Mouse (Mus musculus) limb, embryonic 11.5 days (tissue): ENCODE results near the gene Cacng6. TPM values are rescaled to one million over a fixed set of nuclear protein-coding genes. Genes with fewer than 3 reads are reported as not detected.

Experiments used
- ATAC-seq: fragments of 200-750 bp; cut with Nextera tagmentation; 2 replicates; pipeline ENCODE4 v1.8.0; 2017; ENCODE audit warnings: low read depth; ENCODE audit not compliant: insufficient number of reproducible peaks, low FRiP score, low TSS enrichment
- DNase-seq: peaks from one replicate; pipeline ENCODE4 v3.0.0-alpha.2; 2015; ENCODE audit warnings: low spot score
- H3K27ac ChIP-seq: fragments of 300-500 bp; sonication (generic); replicated peaks from 2 replicates; pipeline ENCODE4 v1.5.1; 2014; ENCODE audit warnings: low read depth, mild to moderate bottlenecking, low read length
- H3K27me3 ChIP-seq: fragments of 300-500 bp; sonication (generic); 2 replicates; pipeline ENCODE4 v1.6.1; 2014; ENCODE audit warnings: mild to moderate bottlenecking, low read length, mixed read lengths; ENCODE audit not compliant: control insufficient read depth, insufficient read depth
- H3K36me3 ChIP-seq: fragments of 300-500 bp; sonication (generic); 2 replicates; pipeline ENCODE4 v1.6.1; 2014; ENCODE audit warnings: mild to moderate bottlenecking, low read length, moderate library complexity, mixed read lengths; ENCODE audit not compliant: control insufficient read depth, insufficient read depth
- H3K4me1 ChIP-seq: fragments of 300-500 bp; sonication (generic); 2 replicates; pipeline ENCODE4 v1.6.1; 2014; ENCODE audit warnings: low read length, mixed read lengths; ENCODE audit not compliant: control insufficient read depth, insufficient read depth
- H3K4me2 ChIP-seq: fragments of 300-500 bp; sonication (generic); 2 replicates; pipeline ENCODE4 v1.6.1; 2014; ENCODE audit warnings: low read depth, mild to moderate bottlenecking, moderate library complexity; ENCODE audit not compliant: severe bottlenecking
- H3K4me3 ChIP-seq: fragments of 300-500 bp; sonication (generic); 2 replicates; pipeline ENCODE4 v1.5.1; 2014; ENCODE audit warnings: low read depth, low read length
- H3K9ac ChIP-seq: fragments of 300-500 bp; sonication (generic); 2 replicates; pipeline ENCODE4 v1.6.1; 2014; ENCODE audit warnings: mild to moderate bottlenecking, low read length
- H3K9me3 ChIP-seq: fragments of 300-500 bp; sonication (generic); 2 replicates; pipeline ENCODE4 v1.6.1; 2016; ENCODE audit warnings: low read length; ENCODE audit not compliant: control insufficient read depth
- WGBS: fragments of 180-500 bp; shearing (Covaris S2); extraction: QIAGEN DNeasy Blood & Tissue Kit; methylation state at CpG from one replicate; pipeline ENCODE4 v1.1.7; 2014; 5-methylcytosine and 5-hydroxymethylcytosine counted together
- polyA plus RNA-seq: library from polyadenylated mRNA; unstranded; fragments of >200 nt; fragmentation: Nextera tagmentation; extraction: Ambion mirVana; gene quantifications from 2 replicates; pipeline ENCODE4 v1.2.1, GENCODE M21; 2014

Cacng6 gene
- polyA plus RNA-seq = 0.25 and 0.52 TPM in 2 replicates

DNA sequence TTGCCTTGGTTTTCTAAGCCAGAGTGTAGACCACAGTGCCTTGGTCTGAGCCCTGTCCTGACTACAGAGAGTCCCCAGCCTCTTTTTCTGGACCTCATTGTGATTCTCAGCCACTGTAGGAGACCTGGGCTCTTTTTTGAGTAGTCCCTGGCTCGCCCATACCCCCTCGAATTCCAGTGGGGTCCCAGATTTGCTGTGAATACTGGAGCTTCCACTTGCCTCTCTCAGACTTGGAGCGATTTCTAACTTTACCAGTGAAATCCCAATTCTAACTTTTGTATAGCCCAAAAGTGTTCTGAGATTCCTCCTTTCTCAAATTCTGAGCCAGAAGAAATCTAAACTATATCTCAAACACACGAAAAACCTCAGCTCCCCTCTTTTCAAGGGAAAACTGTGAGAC lies at the start of gene Cacng6:
Gene Cacng6, plus strand, starts transcription at position 301 of the 400 bp plus-strand sequence.
- peak within 1 kb of the TSS; percentile 25 for H3K4me3 ChIP-seq
- 41% methylated on average over 4 of the region's 4 CpGs for WGBS
- 0 out of 2 replicates have a peak, but pooled peaks have one; percentile 1 for ATAC-seq
- H3K27ac ChIP-seq = no peak within 1 kb of the TSS
- no peaks in the 10 kb centered on the region for H3K36me3 ChIP-seq
- no peak for DNase-seq
- peaks cover 36% of the 10 kb centered on the region for H3K27me3 ChIP-seq
- H3K4me1 ChIP-seq = no peaks in the 10 kb centered on the region; the same call in 1 of the 2 replicates
- H3K4me2 ChIP-seq = peak within 1 kb of the TSS; percentile 33
- no peak within 1 kb of the TSS for H3K9ac ChIP-seq
- no peaks in the 10 kb centered on the region for H3K9me3 ChIP-seq

DNA sequence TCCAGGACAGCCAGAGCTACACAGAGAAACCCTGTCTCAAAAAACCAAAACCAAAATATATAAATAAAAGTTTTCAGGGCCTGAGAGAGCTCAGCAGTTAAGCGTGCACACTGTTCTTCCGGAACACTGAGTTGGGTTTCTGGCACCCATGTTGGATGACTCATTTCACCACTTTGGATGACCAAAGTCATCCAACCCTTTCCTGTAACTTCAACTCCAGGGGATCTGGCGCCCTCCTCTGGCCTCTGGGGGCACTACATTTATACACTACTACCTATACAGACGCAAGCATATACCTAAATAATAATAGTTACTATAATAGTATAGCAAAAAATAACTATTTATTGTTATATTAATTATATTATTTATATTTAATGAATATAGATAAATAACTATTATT lies 47.2 kb upstream of the Cacng6 start:
- DNase-seq (peak; percentile 62), ATAC-seq (no peak)
- no peak overlapping the region for H3K9ac ChIP-seq
- no peaks in the 10 kb centered on the region for H3K9me3 ChIP-seq
- H3K27me3 ChIP-seq = no peaks in the 10 kb centered on the region
- 54% methylated on average over 4 of the region's 4 CpGs for WGBS
- no peak overlapping the region for H3K27ac ChIP-seq
- no peak overlapping the region for H3K4me3 ChIP-seq
- no peaks in the 10 kb centered on the region for H3K4me1 ChIP-seq
- no peaks in the 10 kb centered on the region for H3K36me3 ChIP-seq
- H3K4me2 ChIP-seq = no peak overlapping the region

DNA sequence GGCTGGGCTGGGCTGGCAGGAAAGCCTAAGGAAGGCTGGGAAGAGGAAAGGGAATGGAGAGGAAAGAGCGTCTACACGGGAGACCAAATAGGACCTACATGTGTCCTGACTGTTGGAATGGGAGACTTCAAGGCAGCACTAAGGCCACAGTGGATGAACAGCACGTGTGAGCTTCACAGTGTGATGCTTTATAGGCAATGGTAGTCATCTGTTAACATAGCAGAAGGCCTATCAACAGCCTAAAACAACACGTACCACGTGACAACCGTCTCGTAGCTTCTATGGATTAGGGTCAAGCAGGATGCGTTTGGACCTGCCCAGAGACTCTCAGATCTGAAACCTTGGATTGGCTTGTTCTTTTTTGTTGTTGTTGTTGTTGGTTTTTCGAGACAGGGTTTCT lies 41.9 kb upstream of the Cacng6 start:
- Histone ChIP-seq H3K27me3 (no peaks in the 10 kb centered on the region), H3K9me3 (no peaks in the 10 kb centered on the region), H3K4me3 (no peak overlapping the region), H3K4me2 (no peak overlapping the region), H3K4me1 (no peaks in the 10 kb centered on the region), H3K36me3 (no peaks in the 10 kb centered on the region), H3K9ac (no peak overlapping the region), H3K27ac (no peak overlapping the region)
- 83% methylated on average over 9 of the region's 9 CpGs for WGBS
- ATAC-seq (no peak), DNase-seq (no peak)

DNA sequence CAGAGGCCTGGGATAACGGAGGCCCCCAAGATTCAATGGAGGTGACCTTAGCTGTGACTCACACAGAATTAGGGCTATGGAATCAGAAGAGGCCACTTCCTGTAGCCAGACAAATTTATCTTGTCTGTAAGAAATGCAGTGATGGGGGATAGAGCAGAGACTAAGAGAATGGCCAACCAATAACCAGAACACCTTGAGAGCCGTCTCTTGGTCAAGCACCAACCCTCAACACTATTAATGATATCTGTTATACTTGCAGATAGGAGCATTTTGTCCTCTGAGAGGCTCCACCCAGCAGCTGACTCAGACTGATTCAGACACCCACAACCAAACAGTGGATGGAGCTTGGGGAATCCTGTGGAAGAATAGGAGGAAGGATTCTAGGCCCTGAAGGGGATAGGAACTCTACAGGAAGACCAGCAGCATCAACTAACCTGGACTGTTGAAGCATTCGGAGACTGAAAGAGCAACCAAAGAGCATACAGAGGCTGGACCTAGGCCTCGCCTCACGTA lies 39.1 kb upstream of the Cacng6 start:
- Histone ChIP-seq H3K36me3 (no peaks in the 10 kb centered on the region), H3K4me1 (no peaks in the 10 kb centered on the region), H3K9ac (no peak overlapping the region), H3K27ac (no peak overlapping the region), H3K9me3 (no peaks in the 10 kb centered on the region), H3K4me3 (no peak overlapping the region), H3K4me2 (no peak overlapping the region), H3K27me3 (no peaks in the 10 kb centered on the region)
- ATAC-seq (no peak), DNase-seq (no peak)
- 85% methylated on average over 5 of the region's 5 CpGs for WGBS

GRCm38 (mm10) chr7:3386036-3386730 lies 37.8 kb upstream of the Cacng6 start:
- Histone ChIP-seq H3K4me3 (no peak overlapping the region), H3K4me1 (peaks cover 1% of the 10 kb centered on the region; the same call in 1 of the 2 replicates), H3K9ac (no peak overlapping the region), H3K36me3 (no peaks in the 10 kb centered on the region), H3K27me3 (no peaks in the 10 kb centered on the region), H3K9me3 (no peaks in the 10 kb centered on the region), H3K27ac (no peak overlapping the region), H3K4me2 (no peak overlapping the region)
- DNase-seq = no peak
- WGBS = 84% methylated on average over 6 of the region's 6 CpGs
- no peak for ATAC-seq

- Histone ChIP-seq H3K9ac (no peak overlapping the region), H3K4me3 (no peak overlapping the region), H3K27ac (no peak overlapping the region), H3K27me3 (no peaks in the 10 kb centered on the region), H3K9me3 (no peaks in the 10 kb centered on the region), H3K4me2 (no peak overlapping the region), H3K36me3 (no peaks in the 10 kb centered on the region), H3K4me1 (peaks cover 6% of the 10 kb centered on the region)
- ATAC-seq = no peak
- 85% methylated on average over 18 of the region's 18 CpGs for WGBS
- no peak for DNase-seq
Observed at GRCm38 (mm10) chr7:3387761-3388160, 36.2 kb upstream of the Cacng6 start.

- ATAC-seq = no peak
- no peak overlapping the region for H3K27ac ChIP-seq
- H3K9me3 ChIP-seq = no peaks in the 10 kb centered on the region
- 57% methylated on average over 6 of the region's 6 CpGs for WGBS
- no peak for DNase-seq
- H3K4me3 ChIP-seq = no peak overlapping the region
- H3K9ac ChIP-seq = no peak overlapping the region
- H3K36me3 ChIP-seq = no peaks in the 10 kb centered on the region
- peaks cover 6% of the 10 kb centered on the region for H3K4me1 ChIP-seq
- no peaks in the 10 kb centered on the region for H3K27me3 ChIP-seq
- peak overlapping the region; percentile 65; the same call in 1 of the 2 replicates for H3K4me2 ChIP-seq
Observed at GRCm38 (mm10) chr7:3388885-3389284, 35.1 kb upstream of the Cacng6 start.

GRCm38 (mm10) chr7:3389444-3390412 lies 34.3 kb upstream of the Cacng6 start:
- Histone ChIP-seq H3K27ac (no peak overlapping the region), H3K36me3 (no peaks in the 10 kb centered on the region), H3K9me3 (no peaks in the 10 kb centered on the region; the same call in 1 of the 2 replicates), H3K27me3 (no peaks in the 10 kb centered on the region), H3K4me2 (peak overlapping the region; percentile 65), H3K9ac (no peak overlapping the region), H3K4me3 (peak overlapping the region; percentile 31), H3K4me1 (peaks cover 6% of the 10 kb centered on the region)
- DNase-seq (peak; percentile 75), ATAC-seq (no peak)
- WGBS = 3% methylated on average over 15 of the region's 17 CpGs
